Mouse (Mus musculus): ENCODE data around the gene Cntrl.

- TF ChIP-seq CTCF (IDR thresholded peaks at IDR 0.05; ENCODE audit: low read depth) = no peak
- TF ChIP-seq EP300 (IDR thresholded peaks at IDR 0.05; ENCODE audit: low read depth) = no peak
Observed at GRCm38 (mm10) chr2:35183115-35183673, 73.9 kb downstream of the Cntrl start.
